ENCODE assay signal across 8 mouse cellular contexts in the genomic region with DNA sequence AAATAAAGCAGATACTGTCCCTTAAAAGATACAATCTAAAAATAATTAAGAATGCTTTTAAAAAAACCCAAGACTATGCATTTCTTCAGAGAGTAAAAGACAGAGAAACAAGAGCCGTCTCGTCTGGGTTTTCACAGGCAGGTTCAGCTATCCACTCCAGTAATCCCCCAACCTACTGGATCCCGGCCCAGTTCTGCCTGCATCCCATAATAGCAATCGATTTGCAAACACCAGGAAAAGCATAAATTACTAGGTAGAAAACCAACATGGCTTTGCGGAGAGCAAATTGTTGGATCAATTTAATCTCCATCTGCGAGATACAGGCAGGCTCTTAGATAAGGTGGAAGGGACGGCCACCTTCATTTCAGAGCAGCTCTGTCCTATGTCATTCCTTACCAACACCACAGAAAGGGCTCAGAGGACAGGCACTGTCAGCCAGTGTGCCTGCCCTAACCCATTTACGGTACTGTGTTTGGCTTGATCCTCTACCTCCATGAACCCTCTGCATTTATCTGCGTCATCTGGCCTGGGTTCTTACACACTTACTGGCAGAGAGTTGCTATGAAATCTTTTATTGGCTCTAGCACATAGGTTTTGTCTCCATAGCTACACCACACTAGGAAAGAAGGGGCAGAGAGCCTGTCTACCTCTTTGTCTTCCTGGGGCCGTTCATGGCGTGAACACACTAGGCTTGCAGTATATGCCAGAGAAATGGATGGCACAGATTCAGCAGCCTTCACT.
A peak's percentile ranks its signal among the peaks of the same experiment; 100 is the strongest.
DNase-seq lines count a peak whose midpoint lies in the region; ATAC-seq and TF ChIP-seq lines count a peak whose summit lies in the region.

No protein-coding gene starts in this region.

- TF ChIP-seq CTCF in heart, postnatal 0 days (IDR thresholded peaks at IDR 0.05; ENCODE audit: low read depth): no peak
- TF ChIP-seq CTCF in midbrain, postnatal 0 days (IDR thresholded peaks at IDR 0.05): no peak

- H3K9ac ChIP-seq in liver, embryonic 15.5 days: no peak overlapping the region
- no peak overlapping the region for H3K9ac ChIP-seq in liver, embryonic 12.5 days
- no peak overlapping the region for H3K9ac ChIP-seq in heart, postnatal 0 days (replicated peaks; ENCODE audit: low read depth, low read length)
- no peak overlapping the region for H3K9ac ChIP-seq in midbrain, postnatal 0 days (replicated peaks; ENCODE audit: low read length, poor library complexity, severe bottlenecking)

- H3K27ac ChIP-seq in liver, embryonic 15.5 days (replicated peaks): peak overlapping the region; percentile 61; the same call in 1 of the 2 replicates
- H3K27ac ChIP-seq in liver, embryonic 12.5 days: no peak overlapping the region
- H3K27ac ChIP-seq in heart, postnatal 0 days (ENCODE audit: low read depth): peak overlapping the region; percentile 79
- H3K27ac ChIP-seq in midbrain, postnatal 0 days (ENCODE audit: low read depth, low read length): no peak overlapping the region

- no peaks in the 10 kb centered on the region for H3K9me3 ChIP-seq in liver, embryonic 15.5 days (replicated peaks)
- no peaks in the 10 kb centered on the region for H3K9me3 ChIP-seq in liver, embryonic 12.5 days (replicated peaks)
- H3K9me3 ChIP-seq in heart, postnatal 0 days (replicated peaks; ENCODE audit: control insufficient read depth, low read length): no peaks in the 10 kb centered on the region
- H3K9me3 ChIP-seq in midbrain, postnatal 0 days (ENCODE audit: low read length): no peaks in the 10 kb centered on the region

- 64% methylated on average over 11 of the region's 11 CpGs for WGBS in liver, embryonic 15.5 days (ENCODE audit: insufficient replicate concordance)
- 69% methylated on average over 11 of the region's 11 CpGs for WGBS in liver, embryonic 12.5 days (ENCODE audit: insufficient replicate concordance)
- WGBS in heart, postnatal 0 days: 30% methylated on average over 11 of the region's 11 CpGs
- WGBS in midbrain, postnatal 0 days: 59% methylated on average over 11 of the region's 11 CpGs

- peak; percentile 26 for DNase-seq in adrenal gland, postnatal 25 days
- DNase-seq in adrenal gland, postnatal 4 days (ENCODE audit: low spot score in 2 of 2): no peak
- DNase-seq in heart, postnatal 0 days (ENCODE audit: low spot score): no peak
- DNase-seq in midbrain, postnatal 0 days (ENCODE audit: low spot score): peak; percentile 72
- DNase-seq in gastrocnemius, adult 8-10 months (ENCODE audit: low spot score in 2 of 2): no peak
- no peak for DNase-seq in embryo, embryonic 11 days

- 0 out of 2 replicates have a peak, but pooled peaks cover 9% of the 10 kb centered on the region for H3K4me1 ChIP-seq in liver, embryonic 15.5 days (replicated peaks)
- H3K4me1 ChIP-seq in liver, embryonic 12.5 days: no peaks in the 10 kb centered on the region
- peaks cover 46% of the 10 kb centered on the region for H3K4me1 ChIP-seq in heart, postnatal 0 days (ENCODE audit: control insufficient read depth, insufficient read depth)
- no peaks in the 10 kb centered on the region for H3K4me1 ChIP-seq in midbrain, postnatal 0 days (ENCODE audit: insufficient read depth, low read length)

- no peak for ATAC-seq in liver, embryonic 15.5 days (ENCODE audit: insufficient read depth)
- no peak for ATAC-seq in liver, embryonic 12.5 days
- ATAC-seq in heart, postnatal 0 days (ENCODE audit: insufficient read depth, low read depth): peak; percentile 56; the same call in 1 of the 2 replicates
- peak; percentile 47; the same call in 1 of the 2 replicates for ATAC-seq in midbrain, postnatal 0 days (ENCODE audit: low FRiP score)

- no peak overlapping the region for H3K4me2 ChIP-seq in liver, embryonic 15.5 days
- no peak overlapping the region for H3K4me2 ChIP-seq in liver, embryonic 12.5 days
- no peak overlapping the region for H3K4me2 ChIP-seq in heart, postnatal 0 days (ENCODE audit: low read depth, low read length)
- no peak overlapping the region for H3K4me2 ChIP-seq in midbrain, postnatal 0 days (ENCODE audit: low read depth, low read length, poor library complexity, severe bottlenecking)

- no peak overlapping the region for H3K4me3 ChIP-seq in liver, embryonic 15.5 days (replicated peaks)
- H3K4me3 ChIP-seq in liver, embryonic 12.5 days: no peak overlapping the region
- H3K4me3 ChIP-seq in heart, postnatal 0 days (ENCODE audit: low read depth, low read length): no peak overlapping the region
- no peak overlapping the region for H3K4me3 ChIP-seq in midbrain, postnatal 0 days (ENCODE audit: low read depth, low read length)

- H3K27me3 ChIP-seq in liver, embryonic 15.5 days: no peaks in the 10 kb centered on the region
- H3K27me3 ChIP-seq in liver, embryonic 12.5 days (replicated peaks): no peaks in the 10 kb centered on the region
- no peaks in the 10 kb centered on the region for H3K27me3 ChIP-seq in heart, postnatal 0 days (ENCODE audit: control insufficient read depth, insufficient read depth, low read length)
- no peaks in the 10 kb centered on the region for H3K27me3 ChIP-seq in midbrain, postnatal 0 days (ENCODE audit: insufficient read depth, low read length)

- H3K36me3 ChIP-seq in liver, embryonic 15.5 days (replicated peaks): no peaks in the 10 kb centered on the region
- no peaks in the 10 kb centered on the region for H3K36me3 ChIP-seq in liver, embryonic 12.5 days
- H3K36me3 ChIP-seq in heart, postnatal 0 days (replicated peaks; ENCODE audit: control insufficient read depth, insufficient read depth, low read length): no peaks in the 10 kb centered on the region
- H3K36me3 ChIP-seq in midbrain, postnatal 0 days (ENCODE audit: insufficient read depth, low read length): no peaks in the 10 kb centered on the region

- no peak for TF ChIP-seq EP300 in heart, postnatal 0 days (IDR thresholded peaks at IDR 0.05; ENCODE audit: low read depth)

Comparison
In these comparisons a context has a peak if more than half of its experiments do, and no peak if none do; other contexts are left out.
1. DNase-seq: peak in adrenal gland, postnatal 25 days (single experiment) and midbrain, postnatal 0 days (single experiment); none in adrenal gland, postnatal 4 days (0 of 2), heart, postnatal 0 days (single experiment), gastrocnemius, adult 8-10 months (0 of 2) and embryo, embryonic 11 days (single experiment).
2. H3K27ac ChIP-seq: peak in liver, embryonic 15.5 days (single experiment) and heart, postnatal 0 days (single experiment); none in liver, embryonic 12.5 days (single experiment) and midbrain, postnatal 0 days (single experiment).
3. ATAC-seq: peak in heart, postnatal 0 days (single experiment) and midbrain, postnatal 0 days (single experiment); none in liver, embryonic 15.5 days (single experiment) and liver, embryonic 12.5 days (single experiment).